In the genomic region with DNA sequence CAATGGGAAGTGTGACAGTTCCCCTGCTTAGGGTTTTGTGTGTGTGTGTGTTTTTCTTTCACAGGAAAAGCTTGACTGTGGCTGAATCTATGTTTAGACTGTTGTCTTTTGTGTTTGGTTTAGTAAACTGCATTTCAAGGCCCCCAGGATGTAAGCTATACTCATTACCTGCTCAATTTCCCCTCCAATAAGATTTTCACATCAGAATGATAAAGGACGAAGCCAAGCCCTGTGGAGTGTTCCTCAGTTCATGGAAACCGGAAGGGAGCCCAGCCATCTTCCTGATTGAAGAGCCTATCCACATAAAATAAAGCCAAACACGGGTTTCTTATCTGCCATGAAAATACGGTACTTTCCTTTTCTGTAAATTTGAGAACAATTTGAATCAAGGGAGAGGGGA, we compare ENCODE assay signal across 25 mouse cellular contexts. TPM values are rescaled to one million over a fixed set of nuclear protein-coding genes. Genes with fewer than 3 reads are reported as not detected.
DNase-seq lines count a peak whose midpoint lies in the region; ATAC-seq lines count a peak whose summit lies in the region.
"Had no signal": no experiment of that assay in that cellular context is flagged by ENCODE, and none has a peak within 500 bp of the region (broad histone marks: within the 10 kb centered on the region; RNA-seq: fewer than 3 reads in every experiment).

No protein-coding gene starts in this region.

- no peaks in the 10 kb centered on the region for H3K36me3 ChIP-seq in heart, embryonic 12.5 days
- no peaks in the 10 kb centered on the region for H3K36me3 ChIP-seq in hindbrain, embryonic 10.5 days
- H3K36me3 ChIP-seq in hindbrain, embryonic 14.5 days (replicated peaks; ENCODE audit: control insufficient read depth, insufficient read depth): no peaks in the 10 kb centered on the region
- H3K36me3 ChIP-seq: hindbrain, embryonic 12.5 days; midbrain, embryonic 12.5 days had no signal

- H3K9me3 ChIP-seq in heart, embryonic 12.5 days (replicated peaks): no peaks in the 10 kb centered on the region
- H3K9me3 ChIP-seq in hindbrain, embryonic 10.5 days: no peaks in the 10 kb centered on the region
- 0 out of 2 replicates have a peak, but pooled peaks cover 4% of the 10 kb centered on the region for H3K9me3 ChIP-seq in hindbrain, embryonic 14.5 days (ENCODE audit: control insufficient read depth, low read length)
- H3K9me3 ChIP-seq: forebrain, embryonic 13.5 days; hindbrain, embryonic 12.5 days; midbrain, embryonic 12.5 days had no signal

- 30% methylated on average over 4 of the region's 4 CpGs for WGBS in heart, embryonic 12.5 days
- 42% methylated on average over 4 of the region's 4 CpGs for WGBS in hindbrain, embryonic 10.5 days
- WGBS in hindbrain, embryonic 14.5 days: 48% methylated on average over 4 of the region's 4 CpGs

- H3K27me3 ChIP-seq in heart, embryonic 12.5 days (replicated peaks): no peaks in the 10 kb centered on the region
- H3K27me3 ChIP-seq in hindbrain, embryonic 10.5 days (ENCODE audit: insufficient read depth, poor library complexity, severe bottlenecking): no peaks in the 10 kb centered on the region; the same call in 1 of the 2 replicates
- no peaks in the 10 kb centered on the region for H3K27me3 ChIP-seq in hindbrain, embryonic 14.5 days (ENCODE audit: control insufficient read depth, insufficient read depth, low read length)
- H3K27me3 ChIP-seq: forebrain, embryonic 13.5 days; hindbrain, embryonic 12.5 days; midbrain, embryonic 12.5 days had no signal

- no peak overlapping the region for H3K27ac ChIP-seq in heart, embryonic 12.5 days (ENCODE audit: poor library complexity, severe bottlenecking)
- peak overlapping the region; percentile 29; the same call in 1 of the 2 replicates for H3K27ac ChIP-seq in hindbrain, embryonic 10.5 days
- no peak overlapping the region for H3K27ac ChIP-seq in hindbrain, embryonic 14.5 days
- peak overlapping the region; percentile 88 for H3K27ac ChIP-seq in brown adipose tissue, adult 24 weeks (replicated peaks; ENCODE audit: low read depth, low read length)
- H3K27ac ChIP-seq: forebrain, embryonic 13.5 days; hindbrain, embryonic 12.5 days; liver, embryonic 14.5 days; midbrain, embryonic 12.5 days had no signal

- no peak overlapping the region for H3K4me3 ChIP-seq in heart, embryonic 12.5 days
- H3K4me3 ChIP-seq in hindbrain, embryonic 10.5 days: no peak overlapping the region
- no peak overlapping the region for H3K4me3 ChIP-seq in hindbrain, embryonic 14.5 days (replicated peaks; ENCODE audit: low read length)
- no peak overlapping the region for H3K4me3 ChIP-seq in brown adipose tissue, adult 24 weeks (ENCODE audit: insufficient read depth, low read depth, low read length)
- H3K4me3 ChIP-seq: forebrain, embryonic 13.5 days; hindbrain, embryonic 12.5 days; midbrain, embryonic 12.5 days had no signal

- peaks cover 6% of the 10 kb centered on the region for H3K4me1 ChIP-seq in heart, embryonic 12.5 days (replicated peaks)
- H3K4me1 ChIP-seq in hindbrain, embryonic 10.5 days (replicated peaks): peaks cover 19% of the 10 kb centered on the region; the same call in 1 of the 2 replicates
- no peaks in the 10 kb centered on the region for H3K4me1 ChIP-seq in hindbrain, embryonic 14.5 days (replicated peaks; ENCODE audit: control insufficient read depth, insufficient read depth, low read length)
- peaks cover 25% of the 10 kb centered on the region for H3K4me1 ChIP-seq in brown adipose tissue, adult 24 weeks (ENCODE audit: control insufficient read depth, insufficient read depth, insufficient read length, low read length)
- H3K4me1 ChIP-seq: forebrain, embryonic 13.5 days; hindbrain, embryonic 12.5 days had no signal

- no peak overlapping the region for H3K4me2 ChIP-seq in heart, embryonic 12.5 days
- H3K4me2 ChIP-seq in hindbrain, embryonic 14.5 days (replicated peaks): no peak overlapping the region
- H3K4me2 ChIP-seq: forebrain, embryonic 13.5 days; hindbrain, embryonic 12.5 days; midbrain, embryonic 12.5 days had no signal

- no peak for ATAC-seq in heart, embryonic 12.5 days (ENCODE audit: insufficient number of reproducible peaks, low FRiP score)
- ATAC-seq in hindbrain, embryonic 14.5 days (ENCODE audit: low FRiP score): no peak
- ATAC-seq: activated CD4-positive, CD25-positive, alpha-beta regulatory T cell, adult 4 months; CD4-positive, CD25-positive, alpha-beta regulatory T cell, adult 4 months; forebrain, embryonic 13.5 days; intestine, embryonic 16.5 days had no signal

- no peak overlapping the region for H3K9ac ChIP-seq in heart, embryonic 12.5 days
- no peak overlapping the region for H3K9ac ChIP-seq in hindbrain, embryonic 14.5 days
- H3K9ac ChIP-seq: forebrain, embryonic 13.5 days; hindbrain, embryonic 12.5 days; liver, embryonic 14.5 days; midbrain, embryonic 12.5 days had no signal

- DNase-seq in heart, adult 8-10 months (ENCODE audit: low spot score): peak; percentile 51
- DNase-seq in hindbrain, embryonic 10.5 days (ENCODE audit: low spot score): no peak
- DNase-seq in hindbrain, embryonic 14.5 days (ENCODE audit: low spot score): no peak
- DNase-seq in R1 (ENCODE audit: low read depth, low spot score): peak; percentile 60
- DNase-seq in adrenal gland, adult 18-20 months (ENCODE audit: low spot score in 2 of 2): no peak
- DNase-seq: adrenal gland, adult 8-10 months; cerebellum, adult 9-10 months; cerebellum, postnatal 36 days; gastrocnemius, postnatal 14 days; kidney, adult 8-10 months; kidney, postnatal 10 days; layer of hippocampus, adult 9-11 months; liver; lung, adult 2 months; thymus, postnatal 4 days had no signal

RNA-seq across cellular contexts. Expression of a gene that starts 50.5 kb away (rescaled TPM):
- total RNA-seq in heart, adult 8-10 months (2022): 10 to 100 TPM; 62.5 to 87.5 (median 77.7) TPM
- polyA plus RNA-seq in heart, embryonic 12.5 days (2016; fragmentation: Nextera tagmentation; extraction: Ambion mirVana): 48.0 and 48.6 TPM in 2 replicates
- 25.8 and 26.3 TPM in 2 replicates for polyA plus RNA-seq in hindbrain, embryonic 10.5 days (2016; fragmentation: Nextera tagmentation; extraction: Ambion mirVana)
- 25.8 and 29.0 TPM in 2 replicates for polyA plus RNA-seq in hindbrain, embryonic 14.5 days (2014; fragmentation: Nextera tagmentation; extraction: Ambion mirVana)
- polyA plus RNA-seq in brown adipose tissue, adult 24 weeks (2012; ENCODE audit: insufficient read depth, insufficient read length, missing spikeins): 22.0 and 39.9 TPM in 2 replicates
- 10 to 100 TPM; 66.7 to 67.5 TPM for total RNA-seq in adrenal gland, adult 18-20 months (2021)
- total RNA-seq: monocyte, adult 5-6 weeks had no signal

Comparison
In these comparisons a context has a peak if more than half of its experiments do, and no peak if none do; other contexts are left out.
1. H3K27ac ChIP-seq: peak in hindbrain, embryonic 10.5 days (single experiment) and brown adipose tissue, adult 24 weeks (single experiment); none in heart, embryonic 12.5 days (single experiment) and hindbrain, embryonic 14.5 days (single experiment).
2. DNase-seq: peak in heart, adult 8-10 months (single experiment) and R1 (single experiment); none in hindbrain, embryonic 10.5 days (single experiment), hindbrain, embryonic 14.5 days (single experiment) and adrenal gland, adult 18-20 months (0 of 2).